Mouse (Mus musculus) G1E (cell line): ENCODE results near the gene Tma7.

Source experiments
- CTCF ChIP-seq: IDR thresholded peaks from 2 replicates; pipeline ENCODE4 v1.5.1; 2012; ENCODE audit warnings: low read depth, low read length, inconsistent platforms, mixed read lengths
- GATA1 ChIP-seq: IDR thresholded peaks from 2 replicates; pipeline ENCODE4 v1.6.1; 2012; ENCODE audit warnings: borderline replicate concordance, low read length, inconsistent platforms, mixed read lengths
- GATA2 ChIP-seq: IDR thresholded peaks from 2 replicates; pipeline ENCODE4 v1.6.1; 2012; ENCODE audit warnings: low read depth, low read length, inconsistent platforms, borderline replicate concordance
- POLR2AphosphoS5 ChIP-seq: IDR thresholded peaks from 2 replicates; pipeline ENCODE4 v1.6.1; 2012; ENCODE audit warnings: low read depth, low read length, inconsistent platforms; ENCODE audit not compliant: insufficient replicate concordance
- TAL1 ChIP-seq: conservative IDR thresholded peaks from 2 replicates; pipeline ENCODE4 v1.6.1; 2012; ENCODE audit warnings: low read depth, low read length, inconsistent platforms, mixed read lengths

DNA sequence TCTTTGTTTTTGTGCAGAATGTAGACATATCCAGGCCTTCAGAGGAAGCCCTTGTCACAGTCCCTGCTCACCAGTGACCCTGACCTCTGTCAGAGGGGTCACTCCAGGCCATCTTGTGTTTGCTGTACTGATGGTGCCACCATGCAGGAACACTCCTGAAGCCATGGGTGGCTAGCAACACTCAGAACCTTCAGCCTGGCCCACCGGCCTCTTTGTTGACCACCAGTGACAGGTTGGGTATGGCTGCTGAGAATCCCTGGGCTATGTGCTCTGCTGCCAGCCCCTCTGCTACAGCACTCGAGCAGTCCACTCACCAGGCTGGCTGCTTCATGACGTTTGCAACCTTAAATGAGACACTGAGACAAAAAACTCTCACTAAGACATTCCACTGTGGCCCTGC lies 52.1 kb downstream of the Tma7 start:
- TF ChIP-seq CTCF (no peak), GATA1 (no peak), POLR2AphosphoS5 (no peak), GATA2 (no peak), TAL1 (no peak)
